Mouse (Mus musculus) cerebellum, postnatal 14 days (tissue): ENCODE measurements at regions not wholly inside any gene's neighbourhood (a gene's known extent, or its start where the extent isn't known, plus 50 kb on each side); places are given as distances from the start of the nearest gene placed in this dataset.
A peak's percentile ranks its signal among the peaks of the same experiment; 100 is the strongest.

Source experiments
- DNase-seq, 2 experiments: peaks; one replicate each; pipeline ENCODE4 v3.0.0; 2021; ENCODE audit warnings: mixed read lengths in 2 of 2

GRCm38 (mm10) chr9:15420677-15421076, 63.1 kb upstream of the Cep295 start:
- no peak for DNase-seq

GRCm38 (mm10) chr9:15421864-15422263, 64.3 kb upstream of the Cep295 start:
- DNase-seq = peak; percentile 52 to 64

- DNase-seq = peak; percentile 30 to 32
Measured at GRCm38 (mm10) chr9:15434279-15434678, 59.0 kb upstream of the Smco4 start.

- no peak for DNase-seq
Measured at GRCm38 (mm10) chr9:15439319-15439980, 53.8 kb upstream of the Smco4 start.

- DNase-seq = no peak
Measured at GRCm38 (mm10) chr9:15442131-15442530, 51.1 kb upstream of the Smco4 start.
